Mouse (Mus musculus): Measurements from ENCODE around the gene Pemt.
A peak's percentile ranks its signal among the peaks of the same experiment; 100 is the strongest.

Pemt gene

GRCm38 (mm10) chr11:60056520-60056919 is 10.2 kb upstream of the Pemt start:
- no peak for DNase-seq

- DNase-seq: no peak
Observed at GRCm38 (mm10) chr11:60048841-60049240, 2.6 kb upstream of the Pemt start.

GRCm38 (mm10) chr11:60045676-60046057 is 622 bp downstream of the Pemt start:
- DNase-seq: no peak

GRCm38 (mm10) chr11:60044777-60045176 is 1.5 kb downstream of the Pemt start:
- no peak for DNase-seq

- no peak for DNase-seq
Observed at GRCm38 (mm10) chr11:60042277-60042676, 4.0 kb downstream of the Pemt start.

- no peak for DNase-seq
Observed at GRCm38 (mm10) chr11:60036537-60037220, 9.6 kb downstream of the Pemt start.

GRCm38 (mm10) chr11:60034911-60035400 is 11.3 kb downstream of the Pemt start:
- DNase-seq: no peak

GRCm38 (mm10) chr11:60034293-60034692 is 12.0 kb downstream of the Pemt start:
- peak; percentile 45 to 49 for DNase-seq

- no peak for DNase-seq
Observed at GRCm38 (mm10) chr11:60032586-60033430, 13.5 kb downstream of the Pemt start.

GRCm38 (mm10) chr11:60030747-60031331 is 15.4 kb downstream of the Pemt start:
- peak in 1 of 2 experiments; percentile 33 for DNase-seq

- DNase-seq: no peak
Observed at GRCm38 (mm10) chr11:60029976-60030375, 16.3 kb downstream of the Pemt start.

- peak; percentile 74 to 75 for DNase-seq
Observed at GRCm38 (mm10) chr11:60027913-60028875, 18.1 kb downstream of the Pemt start.

GRCm38 (mm10) chr11:60027272-60027671 is 19.0 kb downstream of the Pemt start:
- peak; percentile 80 to 91 for DNase-seq

GRCm38 (mm10) chr11:60026166-60026565 is 20.1 kb downstream of the Pemt start:
- DNase-seq: peak; percentile 29 to 33

- DNase-seq: peak; percentile 24 to 40
Observed at GRCm38 (mm10) chr11:60021201-60021600, 25.1 kb downstream of the Pemt start.

- no peak for DNase-seq
Observed at GRCm38 (mm10) chr11:60016726-60017125, 29.6 kb downstream of the Pemt start.

- DNase-seq: no peak
Observed at GRCm38 (mm10) chr11:60011516-60011915, 34.8 kb downstream of the Pemt start.

- no peak for DNase-seq
Observed at GRCm38 (mm10) chr11:60009451-60009850, 36.8 kb downstream of the Pemt start.

- DNase-seq: no peak
Observed at GRCm38 (mm10) chr11:60005866-60006265, 40.4 kb downstream of the Pemt start.

GRCm38 (mm10) chr11:60004716-60005115 is 41.6 kb downstream of the Pemt start:
- no peak for DNase-seq

- DNase-seq: no peak
Observed at GRCm38 (mm10) chr11:60003811-60004210, 42.5 kb downstream of the Pemt start.

Measured in cerebellum, postnatal 25 days (tissue).